ENCODE assay signal across 26 mouse cellular contexts in the genomic region with DNA sequence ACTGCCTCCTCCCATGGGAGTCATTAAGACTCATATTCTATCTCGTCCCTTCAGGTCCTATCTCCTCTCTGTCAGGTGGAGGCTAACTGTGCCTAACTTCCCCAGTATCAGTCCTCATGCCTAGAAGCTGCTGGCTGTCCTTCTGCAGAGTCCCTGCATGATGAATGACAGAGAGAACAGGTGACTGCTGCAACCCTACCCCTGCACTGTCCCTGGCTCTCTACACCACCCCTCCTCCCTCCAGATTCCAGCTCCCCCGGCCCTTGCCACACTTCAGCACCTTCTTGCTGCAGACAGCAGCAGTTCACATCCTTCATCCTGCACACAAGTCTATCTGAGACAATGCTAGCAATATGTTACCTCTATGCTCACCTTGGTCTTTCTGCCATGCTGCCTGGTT. TPM values are rescaled to one million over a fixed set of nuclear protein-coding genes. Genes with fewer than 3 reads are reported as not detected.
DNase-seq lines count a peak whose midpoint lies in the region; TF ChIP-seq lines count a peak whose summit lies in the region.
"Had no signal": no experiment of that assay in that cellular context is flagged by ENCODE, and none has a peak within 500 bp of the region (broad histone marks: within the 10 kb centered on the region; RNA-seq: fewer than 3 reads in every experiment).

No protein-coding gene starts in this region.

- peak; percentile 78 for DNase-seq in gastrocnemius, adult 2 months
- DNase-seq in gastrocnemius, postnatal 4 days (ENCODE audit: low spot score in 2 of 2): no peak
- DNase-seq in embryonic facial prominence, embryonic 10.5 days (ENCODE audit: low spot score): peak; percentile 13
- peak; percentile 67 for DNase-seq in gastrocnemius, postnatal 25 days
- no peak for DNase-seq in heart, postnatal 25 days (ENCODE audit: low spot score)
- no peak for DNase-seq in frontal cortex, adult 2 months (ENCODE audit: extremely low spot score in 1 of 2, low spot score in 1 of 2)
- DNase-seq in lung, postnatal 14 days: no peak
- DNase-seq: adrenal gland, adult 8-10 months; adrenal gland, postnatal 25 days; B cell, adult 2 months; cerebellum, adult 11-12 months; cerebellum, adult 8-10 months; cerebellum, postnatal 10 days; cerebellum, postnatal 36 days; embryo, embryonic 11 days; heart, adult 18-20 months; heart, postnatal 10 days; heart, postnatal 4 days had no signal

- H3K27me3 ChIP-seq in embryonic facial prominence, embryonic 10.5 days (replicated peaks; ENCODE audit: low read depth, poor library complexity, severe bottlenecking): no peaks in the 10 kb centered on the region
- H3K27me3 ChIP-seq: CH12.LX; forebrain, embryonic 13.5 days; heart, embryonic 12.5 days; heart, embryonic 15.5 days had no signal

- H3K36me3 ChIP-seq in embryonic facial prominence, embryonic 10.5 days (replicated peaks): peaks cover 32% of the 10 kb centered on the region
- H3K36me3 ChIP-seq: heart, embryonic 12.5 days; heart, embryonic 15.5 days had no signal

- H3K9me3 ChIP-seq in embryonic facial prominence, embryonic 10.5 days: peaks cover 3% of the 10 kb centered on the region; the same call in 1 of the 2 replicates
- H3K9me3 ChIP-seq: G1E; heart, embryonic 15.5 days had no signal

- H3K27ac ChIP-seq in gastrocnemius, adult 2 months: peak overlapping the region; percentile 54; the same call in 1 of the 2 replicates
- H3K27ac ChIP-seq in embryonic facial prominence, embryonic 10.5 days (replicated peaks): no peak overlapping the region
- H3K27ac ChIP-seq: forebrain, embryonic 10.5 days; forebrain, embryonic 13.5 days; heart, embryonic 15.5 days; hindbrain, embryonic 14.5 days; hindbrain, postnatal 0 days had no signal

- H3K4me1 ChIP-seq in embryonic facial prominence, embryonic 10.5 days: no peaks in the 10 kb centered on the region
- H3K4me1 ChIP-seq: forebrain, embryonic 10.5 days; forebrain, embryonic 13.5 days; heart, embryonic 12.5 days; heart, embryonic 15.5 days had no signal

- WGBS in embryonic facial prominence, embryonic 10.5 days: 68% methylated on average over 2 of the region's 2 CpGs

- no peak overlapping the region for H3K4me3 ChIP-seq in gastrocnemius, adult 2 months
- H3K4me3 ChIP-seq in embryonic facial prominence, embryonic 10.5 days: no peak overlapping the region
- H3K4me3 ChIP-seq: forebrain, embryonic 10.5 days; forebrain, embryonic 13.5 days; heart, embryonic 12.5 days; heart, embryonic 15.5 days had no signal

- intact Hi-C loops in gastrocnemius, adult 2 months (cut with DNase I): loop anchor here (5.0 kb wide), 1 partner anchor 55 kb away; no protein-coding TSS in a partner anchor
- intact Hi-C loops in heart, postnatal 25 days (cut with DNase I): no loop called here

- no peak for TF ChIP-seq CTCF in gastrocnemius, adult 2 months (IDR thresholded peaks at IDR 0.05)

RNA-seq across cellular contexts. Expression of gene Susd3, which starts 33.7 kb away (rescaled TPM):
- total RNA-seq in gastrocnemius, adult 2 months (2021): under 1 TPM in 1 of 2 experiments, not detected in 1; 0.97 TPM
- total RNA-seq in gastrocnemius, postnatal 4 days (2021): 1 to 10 TPM in 1 of 2 experiments, under 1 TPM in 1; 0.61 to 1.5 TPM
- polyA plus RNA-seq in embryonic facial prominence, embryonic 10.5 days (2016; fragmentation: Nextera tagmentation; extraction: Ambion mirVana): 1.2 and 1.7 TPM in 2 replicates
- under 1 TPM in 1 of 2 experiments, not detected in 1; 0.26 TPM for total RNA-seq in gastrocnemius, postnatal 25 days (2021)
- total RNA-seq in heart, postnatal 25 days (2021): under 1 TPM; 0.70 to 0.87 TPM
- 2.4 and 3.2 TPM in 2 replicates for polyA plus RNA-seq in frontal cortex, adult 2 months (2012; rRNA removed)

RNA-seq across cellular contexts. Expression of gene Fgd3, which starts 37.9 kb away (rescaled TPM):
- total RNA-seq in gastrocnemius, adult 2 months (2021): 1 to 10 TPM in 1 of 2 experiments, under 1 TPM in 1; 0.97 to 1.1 TPM
- 1 to 10 TPM in 1 of 2 experiments, under 1 TPM in 1; 0.98 to 1.5 TPM for total RNA-seq in gastrocnemius, postnatal 4 days (2021)
- polyA plus RNA-seq in embryonic facial prominence, embryonic 10.5 days (2016; fragmentation: Nextera tagmentation; extraction: Ambion mirVana): 1.2 and 1.3 TPM in 2 replicates
- total RNA-seq in gastrocnemius, postnatal 25 days (2021): under 1 TPM; 0.54 to 0.97 TPM
- total RNA-seq in heart, postnatal 25 days (2021): 1 to 10 TPM in 1 of 2 experiments, under 1 TPM in 1; 0.91 to 1.2 TPM
- 10.5 and 10.9 TPM in 2 replicates for polyA plus RNA-seq in frontal cortex, adult 2 months (2012; rRNA removed)

RNA-seq across cellular contexts. Expression of gene Bicd2, which starts 59.2 kb away (rescaled TPM):
- 10 to 100 TPM; 26.0 to 28.5 TPM for total RNA-seq in gastrocnemius, adult 2 months (2021)
- 10 to 100 TPM; 32.9 to 35.7 TPM for total RNA-seq in gastrocnemius, postnatal 4 days (2021)
- polyA plus RNA-seq in embryonic facial prominence, embryonic 10.5 days (2016; fragmentation: Nextera tagmentation; extraction: Ambion mirVana): 32.6 and 33.3 TPM in 2 replicates
- total RNA-seq in gastrocnemius, postnatal 25 days (2021): 10 to 100 TPM; 19.9 to 23.1 TPM
- 10 to 100 TPM; 74.7 to 76.9 TPM for total RNA-seq in heart, postnatal 25 days (2021)
- 48.6 and 49.5 TPM in 2 replicates for polyA plus RNA-seq in frontal cortex, adult 2 months (2012; rRNA removed)

Comparison
In these comparisons a context has a peak if more than half of its experiments do, and no peak if none do; other contexts are left out.
1. DNase-seq: peak in gastrocnemius, adult 2 months (single experiment), embryonic facial prominence, embryonic 10.5 days (single experiment) and gastrocnemius, postnatal 25 days (single experiment); none in gastrocnemius, postnatal 4 days (0 of 2), heart, postnatal 25 days (single experiment), frontal cortex, adult 2 months (0 of 2) and lung, postnatal 14 days (single experiment).